Mouse (Mus musculus) megakaryocyte-erythroid progenitor cell, adult 5 weeks (primary cell): ENCODE data around the gene Gm10295. TPM values are rescaled to one million over a fixed set of nuclear protein-coding genes. Genes with fewer than 3 reads are reported as not detected.

Experiments
- polyA plus RNA-seq: library from polyadenylated mRNA; stranded (reverse); fragments of >175 nt; gene quantifications from 2 replicates; pipeline ENCODE4 v1.2.3, GENCODE M21; 2012

Gene Gm10295
- polyA plus RNA-seq = not detected in 2 replicates

DNA sequence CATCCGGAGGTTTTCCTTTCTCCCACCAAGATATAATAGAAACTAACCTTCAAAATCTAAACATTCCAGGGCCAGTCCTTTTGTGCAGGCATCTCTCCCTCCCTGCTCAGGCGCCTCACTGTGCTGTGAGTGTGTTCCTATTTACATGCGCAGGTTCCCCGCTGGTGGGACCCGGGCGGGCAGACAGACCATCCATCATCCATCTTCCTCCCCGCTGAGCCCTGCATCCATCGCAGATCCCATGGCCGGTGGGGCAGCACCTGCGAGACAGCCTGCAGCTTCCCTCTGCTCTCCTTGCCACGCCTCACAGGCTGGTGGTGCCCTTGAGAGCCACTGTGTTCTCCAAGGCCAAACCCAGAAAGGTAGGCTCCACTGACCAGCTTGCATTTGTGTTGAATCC is at the start of gene Gm10295:
TSS of gene Gm10295 (minus strand) at position 122 of the 400 bp plus-strand sequence.

